Mouse (Mus musculus): ENCODE measurements around the gene Xrra1. TPM values are rescaled to one million over a fixed set of nuclear protein-coding genes. Genes with fewer than 3 reads are reported as not detected.

Gene Xrra1
- polyA plus RNA-seq, 1 experiment: 1.1 TPM

DNA sequence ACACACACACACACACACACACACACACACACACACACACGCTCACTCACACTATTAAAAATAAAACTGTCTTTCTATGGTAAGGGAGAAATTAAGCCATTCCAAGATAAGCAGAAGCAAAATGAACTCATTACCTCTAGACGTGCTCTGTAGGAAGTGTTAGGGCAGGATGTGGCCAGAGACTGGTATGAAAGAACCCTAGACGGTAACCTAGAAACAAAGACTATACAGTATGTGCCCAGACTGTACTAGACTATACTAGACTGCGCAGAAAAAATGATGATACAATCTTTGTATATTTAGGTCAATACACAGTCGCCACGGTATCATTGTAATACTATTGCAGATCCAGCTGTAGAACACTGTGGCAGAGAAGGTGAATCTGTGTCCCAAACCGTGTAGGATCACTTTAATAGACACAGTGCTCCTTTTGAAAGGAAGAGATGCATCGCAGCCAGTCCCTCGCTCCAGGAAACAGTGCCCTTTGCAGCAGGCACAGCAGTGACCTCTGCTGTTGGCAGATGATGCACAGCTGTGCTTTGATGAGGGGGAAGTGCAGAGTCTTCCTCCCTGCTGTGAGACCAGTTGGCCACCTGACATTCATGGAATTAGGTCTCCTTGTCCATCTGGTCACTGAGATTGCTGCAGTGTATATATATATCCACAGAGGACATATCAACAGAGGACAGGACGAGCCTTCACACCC, 30.4 kb downstream of the Xrra1 start:
- H3K4me3 ChIP-seq (replicated peaks; ENCODE audit: extremely low read depth, low read depth, low read length): no peak overlapping the region

DNA sequence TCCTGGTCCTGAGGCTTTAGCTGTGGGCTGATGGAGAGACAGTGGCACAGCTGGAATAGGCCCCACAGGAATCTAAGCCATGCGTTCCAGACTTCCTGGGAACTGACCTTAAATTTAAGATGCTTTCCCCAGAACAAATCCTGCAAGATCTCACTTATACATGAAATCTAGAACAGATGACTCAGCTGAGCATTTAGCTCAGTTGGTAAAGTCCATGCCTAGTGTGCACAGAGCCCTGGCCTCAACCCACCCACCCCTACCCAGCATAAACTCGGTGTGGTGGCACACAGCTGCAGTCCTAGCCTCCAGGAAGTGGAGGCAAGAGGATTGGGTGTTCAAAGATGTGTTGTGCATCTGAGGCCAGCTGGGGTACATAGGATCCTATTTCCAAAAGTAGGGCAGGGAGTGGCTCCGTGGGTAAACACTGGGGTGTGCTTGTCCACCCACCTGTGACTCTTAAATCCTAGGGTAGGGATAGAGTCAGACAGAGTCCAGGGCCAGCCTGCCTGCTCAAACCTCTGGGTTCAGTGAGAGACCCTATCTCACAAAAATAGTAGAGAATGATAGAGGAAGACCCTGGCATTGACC, 31.3 kb downstream of the Xrra1 start:
- H3K4me3 ChIP-seq (replicated peaks; ENCODE audit: extremely low read depth, low read depth, low read length): no peak overlapping the region
- TF ChIP-seq CTCF (IDR thresholded peaks at IDR 0.05; ENCODE audit: insufficient read depth, low read length) (no peak), POLR2A (IDR thresholded peaks at IDR 0.05; ENCODE audit: borderline replicate concordance, extremely low read depth, low read depth, low read length) (no peak)
- 67% methylated on average over 3 of the region's 3 CpGs for WGBS
- no peak for DNase-seq
- no peaks in the 10 kb centered on the region for H3K4me1 ChIP-seq (ENCODE audit: control insufficient read depth, insufficient read depth, low read length)

More for the DNA sequence above, 30.4 kb downstream of the Xrra1 start:
- 24% methylated on average over 10 of the region's 10 CpGs for WGBS
- TF ChIP-seq CTCF (IDR thresholded peaks at IDR 0.05; ENCODE audit: insufficient read depth, low read length) (peak; percentile 37; the same call in 1 of the 2 replicates), POLR2A (IDR thresholded peaks at IDR 0.05; ENCODE audit: borderline replicate concordance, extremely low read depth, low read depth, low read length) (no peak)
- DNase-seq: no peak
- H3K4me1 ChIP-seq (ENCODE audit: control insufficient read depth, insufficient read depth, low read length): no peaks in the 10 kb centered on the region

DNA sequence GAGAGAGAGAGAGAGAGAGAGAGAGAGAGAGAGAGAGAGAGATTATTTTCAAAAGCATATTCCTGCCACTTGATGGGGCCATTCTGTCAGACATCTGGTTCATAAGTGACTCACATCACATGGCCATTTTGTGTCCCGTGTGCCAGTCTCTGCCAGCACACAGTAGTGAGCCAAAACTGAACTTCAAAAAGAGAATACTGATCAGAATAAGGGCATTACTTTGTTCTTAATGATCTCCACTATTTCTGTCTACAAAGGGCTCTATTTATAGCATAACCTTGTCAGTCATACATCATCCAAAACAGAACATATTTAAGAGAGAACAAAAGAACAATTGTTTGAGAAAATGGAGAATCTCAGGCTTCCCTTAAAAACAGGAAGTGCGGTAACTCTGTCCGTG, 32.6 kb downstream of the Xrra1 start:
- TF ChIP-seq POLR2A (IDR thresholded peaks at IDR 0.05; ENCODE audit: borderline replicate concordance, extremely low read depth, low read depth, low read length) (no peak), CTCF (IDR thresholded peaks at IDR 0.05; ENCODE audit: insufficient read depth, low read length) (no peak)
- WGBS: 21% methylated on average over 3 of the region's 3 CpGs
- DNase-seq: no peak

GRCm38 (mm10) chr7:99892351-99892750, 33.4 kb downstream of the Xrra1 start:
- Histone ChIP-seq H3K4me1 (ENCODE audit: control insufficient read depth, insufficient read depth, low read length) (no peaks in the 10 kb centered on the region), H3K4me3 (replicated peaks; ENCODE audit: extremely low read depth, low read depth, low read length) (no peak overlapping the region)
- no peak for DNase-seq
- 68% methylated on average over 2 of the region's 2 CpGs for WGBS
- TF ChIP-seq POLR2A (IDR thresholded peaks at IDR 0.05; ENCODE audit: borderline replicate concordance, extremely low read depth, low read depth, low read length) (no peak), CTCF (IDR thresholded peaks at IDR 0.05; ENCODE audit: insufficient read depth, low read length) (no peak)

More for the DNA sequence above, 32.6 kb downstream of the Xrra1 start:
- Histone ChIP-seq H3K4me1 (ENCODE audit: control insufficient read depth, insufficient read depth, low read length) (no peaks in the 10 kb centered on the region), H3K4me3 (replicated peaks; ENCODE audit: extremely low read depth, low read depth, low read length) (no peak overlapping the region)

GRCm38 (mm10) chr7:99893967-99894366, 35.1 kb downstream of the Xrra1 start:
- no peak for DNase-seq
- no peak for TF ChIP-seq CTCF (IDR thresholded peaks at IDR 0.05; ENCODE audit: insufficient read depth, low read length)
- no peak for TF ChIP-seq POLR2A (IDR thresholded peaks at IDR 0.05; ENCODE audit: borderline replicate concordance, extremely low read depth, low read depth, low read length)
- H3K4me3 ChIP-seq (replicated peaks; ENCODE audit: extremely low read depth, low read depth, low read length): no peak overlapping the region
- no peaks in the 10 kb centered on the region for H3K4me1 ChIP-seq (ENCODE audit: control insufficient read depth, insufficient read depth, low read length)
- WGBS: 86% methylated on average over 3 of the region's 3 CpGs

- H3K4me1 ChIP-seq (ENCODE audit: control insufficient read depth, insufficient read depth, low read length): no peaks in the 10 kb centered on the region
- no peak for DNase-seq
- 87% methylated on average over 6 of the region's 6 CpGs for WGBS
- TF ChIP-seq POLR2A (IDR thresholded peaks at IDR 0.05; ENCODE audit: borderline replicate concordance, extremely low read depth, low read depth, low read length): no peak
- TF ChIP-seq CTCF (IDR thresholded peaks at IDR 0.05; ENCODE audit: insufficient read depth, low read length): no peak
- H3K4me3 ChIP-seq (replicated peaks; ENCODE audit: extremely low read depth, low read depth, low read length): no peak overlapping the region
Measured at GRCm38 (mm10) chr7:99894478-99894877, 35.6 kb downstream of the Xrra1 start.

DNA sequence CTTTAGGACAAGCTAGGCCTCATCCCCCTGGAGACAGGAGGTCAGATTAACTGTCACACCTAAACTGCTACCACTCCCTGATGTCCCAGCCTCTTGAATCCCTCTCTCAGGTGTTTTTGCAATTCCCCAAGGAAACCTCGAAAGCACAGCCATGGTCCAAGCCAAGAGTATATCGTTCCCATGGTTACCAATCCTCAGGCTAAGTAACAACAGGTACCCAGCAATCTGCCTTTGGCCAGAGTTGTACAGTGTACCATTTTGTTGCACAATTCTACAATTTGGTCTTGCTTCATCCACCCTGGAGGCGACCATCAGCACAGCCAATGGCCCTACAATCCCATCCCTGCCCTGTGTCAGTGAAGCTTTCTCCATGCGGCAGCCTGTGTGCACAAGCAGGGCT, 38.0 kb downstream of the Xrra1 start:
- H3K4me3 ChIP-seq (replicated peaks; ENCODE audit: extremely low read depth, low read depth, low read length): no peak overlapping the region
- no peak for DNase-seq
- no peak for TF ChIP-seq POLR2A (IDR thresholded peaks at IDR 0.05; ENCODE audit: borderline replicate concordance, extremely low read depth, low read depth, low read length)
- TF ChIP-seq CTCF (IDR thresholded peaks at IDR 0.05; ENCODE audit: insufficient read depth, low read length): no peak
- WGBS: 74% methylated on average over 4 of the region's 4 CpGs
- no peaks in the 10 kb centered on the region for H3K4me1 ChIP-seq (ENCODE audit: control insufficient read depth, insufficient read depth, low read length)

DNA sequence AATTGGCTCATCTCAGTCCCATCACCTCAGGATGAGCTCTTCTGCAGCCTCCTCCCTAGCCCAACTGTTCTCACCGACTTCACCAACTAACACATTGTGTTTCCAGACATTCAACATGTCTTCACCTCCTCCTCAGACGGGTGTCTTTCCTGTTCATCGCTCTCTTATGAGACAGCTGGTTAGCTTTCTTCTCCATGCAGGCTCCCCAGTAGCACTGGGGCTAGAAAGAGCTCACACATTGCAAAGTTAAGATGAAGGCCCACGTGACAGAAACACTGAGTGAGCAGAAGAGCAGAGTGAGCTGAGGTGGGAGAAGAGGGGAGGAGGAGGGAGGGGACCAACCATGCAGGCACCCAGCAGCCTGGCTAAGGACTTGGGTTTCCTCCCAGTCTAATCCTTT, 43.3 kb downstream of the Xrra1 start:
- 58% methylated on average over 4 of the region's 4 CpGs for WGBS
- no peak for TF ChIP-seq CTCF (IDR thresholded peaks at IDR 0.05; ENCODE audit: insufficient read depth, low read length)
- TF ChIP-seq POLR2A (IDR thresholded peaks at IDR 0.05; ENCODE audit: borderline replicate concordance, extremely low read depth, low read depth, low read length): no peak
- Histone ChIP-seq H3K4me1 (ENCODE audit: control insufficient read depth, insufficient read depth, low read length) (no peaks in the 10 kb centered on the region), H3K4me3 (replicated peaks; ENCODE audit: extremely low read depth, low read depth, low read length) (no peak overlapping the region)
- DNase-seq: no peak

- TF ChIP-seq CTCF (IDR thresholded peaks at IDR 0.05; ENCODE audit: insufficient read depth, low read length) (no peak), POLR2A (IDR thresholded peaks at IDR 0.05; ENCODE audit: borderline replicate concordance, extremely low read depth, low read depth, low read length) (no peak)
- Histone ChIP-seq H3K4me1 (ENCODE audit: control insufficient read depth, insufficient read depth, low read length) (no peaks in the 10 kb centered on the region), H3K4me3 (replicated peaks; ENCODE audit: extremely low read depth, low read depth, low read length) (no peak overlapping the region)
- 77% methylated on average over 11 of the region's 11 CpGs for WGBS
- DNase-seq: no peak
Measured at GRCm38 (mm10) chr7:99902918-99903665, 44.2 kb downstream of the Xrra1 start.

Measured in lung, adult 2 months (tissue).